Mouse (Mus musculus): ENCODE data around the gene Aip.
"Not testable (repeated sequence)": the region's sequence is repeated elsewhere in the genome, so short reads cannot be mapped to it uniquely, and the experiment has no call there.

Aip gene

GRCm38 (mm10) chr19:4064501-4064900 lies 61.2 kb downstream of the Aip start:
- DNase-seq (ENCODE audit: low spot score in 2 of 2): not testable (repeated sequence)
